Mouse (Mus musculus) kidney, postnatal 4 days (tissue): ENCODE data around the gene Gm3250.
"Not testable (repeated sequence)": the region's sequence is repeated elsewhere in the genome, so short reads cannot be mapped to it uniquely, and the experiment has no call there.

Experiments used
- DNase-seq, 2 experiments: peaks; one replicate each; pipeline ENCODE4 v3.0.0; 2021; ENCODE audit warnings: mixed read lengths in 2 of 2

The Gm3250 gene

DNA sequence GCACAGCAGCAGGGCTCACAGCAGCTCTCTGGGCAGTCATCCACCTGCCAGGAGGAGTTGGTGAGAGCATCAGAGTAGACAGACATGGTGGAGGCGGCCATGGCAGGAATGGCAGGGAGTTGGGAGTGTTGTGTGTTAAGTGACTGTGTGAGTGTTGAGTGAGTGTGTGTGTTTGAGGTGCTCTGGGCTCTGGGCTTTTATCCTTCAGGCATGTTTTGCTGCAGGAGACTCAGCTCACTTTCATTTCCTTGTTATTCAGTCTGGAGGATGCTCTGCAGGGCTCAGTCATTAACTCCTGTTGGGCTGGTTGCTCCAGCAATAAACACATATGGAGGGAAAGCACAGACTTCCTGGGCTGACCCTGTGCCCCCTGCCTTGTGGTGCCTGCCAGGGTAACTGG, at the start of gene Gm3250:
Gm3250 (minus strand) TSS at position 101 of the 400 bp plus-strand sequence.
- DNase-seq = not testable (repeated sequence)

DNA sequence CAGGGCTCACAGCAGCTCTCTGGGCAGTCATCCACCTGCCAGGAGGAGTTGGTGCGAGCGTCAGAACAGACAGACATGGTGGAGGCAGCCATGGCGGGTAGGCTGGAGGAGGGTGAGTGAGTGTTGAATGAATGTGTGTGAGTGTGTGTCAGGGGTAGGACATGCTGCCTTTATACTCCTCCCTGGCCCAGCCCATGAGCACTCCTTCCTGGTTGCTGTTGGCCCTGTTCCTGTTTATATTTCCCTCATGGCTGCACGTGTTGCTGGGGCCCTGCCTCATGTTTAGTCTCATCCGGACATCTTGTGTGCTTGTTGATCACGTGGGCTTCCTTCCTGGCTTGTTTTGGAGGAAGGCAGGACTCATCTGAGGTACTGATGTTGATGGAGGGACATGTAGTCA, 44.6 kb upstream of the Gm3250 start, which contains the start of gene Krtap10-4:
Krtap10-4 (minus strand) TSS at position 145 of the 400 bp plus-strand sequence.
- no peak for DNase-seq

DNA sequence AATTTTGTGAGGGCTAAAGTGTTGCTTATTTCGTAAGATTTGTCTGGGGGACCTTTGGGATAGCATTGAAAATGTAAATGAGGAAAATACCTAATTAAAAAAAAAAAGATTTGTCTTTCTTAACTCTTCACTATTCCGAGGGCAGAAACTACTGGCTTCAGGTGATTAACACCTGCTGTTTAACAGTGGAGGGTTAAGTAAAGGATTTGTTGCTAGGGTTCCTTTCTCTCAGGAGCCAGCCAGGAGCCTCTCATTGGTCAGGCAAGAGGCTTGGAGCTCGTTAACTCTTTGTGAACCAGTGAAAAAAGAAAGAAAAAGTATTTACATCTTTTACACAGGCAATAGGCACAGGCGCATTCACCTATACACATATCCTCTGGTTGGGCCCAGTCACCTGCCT, 36.9 kb upstream of the Gm3250 start:
- DNase-seq = no peak

DNA sequence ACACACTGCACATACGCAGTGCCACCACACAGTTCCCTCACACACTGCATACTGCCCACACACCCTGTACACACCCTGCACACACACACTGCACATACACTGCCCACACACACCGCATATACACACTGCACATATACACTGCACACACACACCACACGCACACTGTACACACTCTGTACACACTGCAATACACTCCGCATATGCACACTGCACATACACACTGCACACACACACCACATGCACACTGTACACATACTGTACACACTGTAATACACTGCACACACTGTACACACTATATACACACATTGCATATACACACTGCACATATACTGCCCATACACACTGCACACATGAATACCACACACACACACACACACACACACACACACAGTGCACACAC, 36.2 kb upstream of the Gm3250 start:
- DNase-seq = no peak

DNA sequence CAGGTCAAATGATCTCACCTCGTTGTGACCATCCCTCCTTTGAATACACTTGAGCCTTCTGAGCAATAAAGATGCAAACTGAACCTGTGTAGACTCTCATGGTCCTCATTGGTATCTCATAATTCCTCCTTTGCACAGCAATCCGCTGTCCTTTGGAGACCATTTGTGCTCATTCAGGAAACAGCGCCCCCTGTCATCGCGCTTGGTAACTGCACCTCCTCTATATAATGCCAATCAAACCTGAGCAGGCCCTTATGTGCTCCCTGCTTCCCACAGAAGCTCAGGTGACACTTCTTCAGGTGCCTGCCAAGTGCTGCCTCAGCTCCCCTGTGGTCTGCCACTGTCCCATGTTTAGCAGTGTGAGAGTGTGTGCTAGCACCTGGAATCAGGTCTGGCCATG, 33.2 kb upstream of the Gm3250 start:
- peak; percentile 31 to 55 for DNase-seq

DNA sequence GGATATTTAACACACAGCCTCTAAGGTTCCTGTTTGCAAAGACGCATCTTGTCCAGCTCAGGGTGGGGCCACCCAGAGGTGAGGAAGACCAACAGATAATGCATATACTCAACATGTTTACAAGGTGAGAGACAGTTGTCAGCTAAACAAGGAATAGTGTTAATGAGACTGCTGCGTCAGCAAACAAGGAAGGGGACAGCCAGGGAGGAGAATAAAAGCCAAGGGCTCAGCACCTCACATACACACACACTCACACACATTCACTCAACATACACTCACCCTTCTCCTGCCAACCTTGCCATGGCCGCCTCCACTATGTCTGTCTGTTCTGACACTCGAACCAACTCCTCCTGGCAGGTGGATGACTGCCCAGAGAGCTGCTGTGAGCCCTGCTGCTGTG, 32.0 kb upstream of the Gm3250 start, which contains the start of gene Gm2696:
Gm2696 (plus strand) TSS at position 301 of the 400 bp plus-strand sequence.
- no peak for DNase-seq

DNA sequence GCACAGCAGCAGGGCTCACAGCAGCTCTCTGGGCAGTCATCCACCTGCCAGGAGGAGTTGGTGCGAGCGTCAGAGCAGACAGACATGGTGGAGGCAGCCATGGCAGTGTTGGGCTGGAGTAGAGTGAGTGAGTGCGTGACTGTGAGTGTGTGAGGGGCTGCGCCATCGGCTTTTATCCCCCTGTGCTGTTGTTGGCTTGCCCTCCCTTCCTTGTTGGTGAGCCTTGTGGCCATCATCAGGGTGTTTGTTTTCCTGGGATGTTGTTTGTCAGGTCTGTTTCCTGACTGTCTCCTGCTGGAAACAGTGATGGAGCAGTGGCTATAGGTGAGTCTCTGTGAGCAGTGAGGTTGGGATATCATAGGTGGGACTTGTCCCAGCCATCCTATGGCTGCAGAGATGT, 29.4 kb upstream of the Gm3250 start, which contains the start of gene Gm9507:
Gm9507 (minus strand) TSS at position 101 of the 400 bp plus-strand sequence.
- DNase-seq = no peak

DNA sequence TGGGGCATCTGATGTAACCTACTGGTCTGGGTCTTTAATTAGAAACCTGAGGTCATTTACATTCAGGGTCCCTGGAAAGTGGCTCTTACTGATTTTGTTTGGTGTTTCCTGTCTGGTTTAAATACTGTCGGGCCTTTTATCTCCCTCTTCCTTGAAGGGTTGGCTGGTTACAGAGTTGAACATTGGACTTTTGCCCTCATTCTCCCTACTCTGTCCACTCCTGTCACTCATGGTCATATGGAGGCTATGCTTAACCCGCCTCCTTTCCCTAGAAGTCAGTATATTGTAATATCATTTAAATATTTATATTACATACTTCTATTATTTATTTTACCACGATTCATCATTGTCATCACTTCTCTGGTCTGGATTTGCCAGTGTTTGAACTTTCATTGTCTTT, 21.8 kb upstream of the Gm3250 start:
- no peak for DNase-seq

DNA sequence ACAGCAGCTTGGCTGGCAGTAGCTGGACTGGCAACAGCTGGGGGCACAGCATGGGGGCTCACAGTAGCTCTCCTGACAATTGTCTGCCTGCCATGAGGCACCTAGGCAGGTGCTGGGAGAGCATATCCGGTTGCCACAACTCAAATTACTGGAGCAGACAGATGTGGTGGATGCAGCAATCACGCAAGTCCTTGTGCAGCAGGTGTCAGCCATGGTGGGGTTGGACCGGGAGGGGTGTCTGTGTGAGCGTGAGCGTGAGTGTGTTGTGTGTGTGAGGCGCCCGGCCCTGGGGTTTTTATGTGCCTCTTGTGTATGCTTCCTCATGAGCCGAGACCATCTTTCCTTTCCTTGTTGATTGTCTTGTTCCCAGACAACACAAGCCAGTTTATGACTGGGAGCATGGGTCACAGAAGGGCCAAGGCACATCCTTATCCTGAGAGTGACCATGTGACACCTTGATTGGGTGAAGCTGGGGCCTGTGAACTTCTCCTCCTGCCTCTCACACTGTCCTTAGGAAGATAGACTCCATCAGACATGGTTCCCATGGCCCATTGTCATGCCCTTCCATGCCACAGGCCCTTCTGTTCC, 16.7 kb upstream of the Gm3250 start, which contains the start of gene Gm19668:
Gm19668 (minus strand) TSS at position 213 of the 588 bp plus-strand sequence.
- DNase-seq = no peak

DNA sequence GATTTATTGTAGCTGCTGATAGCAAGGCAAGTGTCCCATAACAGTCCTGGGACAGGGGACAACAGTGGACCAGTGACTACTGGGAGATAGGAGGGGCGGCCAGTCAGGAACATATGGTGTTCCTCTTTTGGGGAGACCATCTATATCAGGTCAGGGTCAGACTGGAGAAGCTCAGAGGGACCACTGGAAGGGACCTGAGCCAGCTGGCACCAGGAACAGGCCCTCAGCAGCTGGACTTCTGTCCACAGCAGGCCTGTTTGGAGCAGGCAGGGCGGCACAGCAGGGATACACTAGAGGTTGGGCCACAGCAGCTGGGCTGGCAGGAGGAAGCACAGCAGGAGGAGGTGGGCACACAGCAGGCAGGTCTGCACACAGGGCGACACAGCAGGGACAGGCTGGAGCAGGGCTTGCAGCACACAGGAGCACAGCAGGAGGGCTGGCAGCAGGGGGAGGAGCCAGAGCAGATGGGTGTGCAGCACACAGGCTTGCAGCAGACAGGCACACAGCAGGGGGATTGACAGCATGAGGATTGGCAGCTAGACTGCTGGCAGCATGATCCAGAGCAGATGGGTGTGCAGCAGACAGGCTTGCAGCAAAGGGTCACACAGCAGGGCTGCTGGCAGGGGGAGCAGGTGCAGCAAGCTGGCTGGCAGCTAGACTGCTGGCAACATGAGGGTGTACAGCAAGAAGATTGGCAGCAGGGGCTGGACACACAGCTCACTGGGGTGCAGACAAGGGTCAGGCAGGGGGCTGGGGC, 16.0 kb upstream of the Gm3250 start:
- DNase-seq = peak; percentile 17 to 24

DNA sequence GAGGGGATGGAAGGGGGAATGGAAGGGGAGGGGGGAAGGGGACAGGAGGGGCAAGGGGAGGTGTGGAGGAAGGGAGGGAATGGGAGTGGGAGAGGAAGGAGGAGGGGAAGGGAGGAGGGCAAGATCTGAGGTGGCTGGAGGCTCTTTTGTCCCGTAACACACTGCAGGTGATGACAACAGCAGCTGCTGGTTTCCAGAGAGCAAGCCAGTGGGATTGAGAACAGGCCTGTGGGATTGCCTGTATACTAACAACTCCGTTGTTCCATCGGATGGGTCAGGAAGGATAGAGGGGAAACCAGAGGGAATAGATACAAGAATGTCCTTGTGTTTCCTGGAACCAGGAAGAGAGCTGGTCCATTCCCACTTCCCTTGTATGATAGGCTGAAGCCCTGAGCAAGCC, 15.3 kb upstream of the Gm3250 start:
- no peak for DNase-seq

DNA sequence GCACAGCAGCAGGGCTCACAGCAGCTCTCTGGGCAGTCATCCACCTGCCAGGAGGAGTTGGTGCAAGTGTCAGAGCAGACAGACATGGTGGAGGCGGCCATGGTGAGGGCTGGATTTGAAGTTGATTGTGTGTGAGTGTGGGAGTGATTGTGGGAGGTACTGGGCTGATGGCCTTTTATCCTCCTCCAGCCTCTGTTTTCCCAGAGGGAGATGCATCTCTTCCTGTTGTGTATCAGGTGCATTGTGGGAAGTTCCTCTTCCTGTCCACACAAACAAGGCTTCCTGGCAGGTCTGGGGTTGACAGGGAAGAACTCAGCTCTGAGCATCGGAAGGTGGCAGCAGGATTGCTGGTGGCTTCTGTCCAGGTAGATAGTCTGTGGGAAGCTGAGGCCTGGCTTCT, 12.6 kb upstream of the Gm3250 start, which contains the start of gene Gm9639:
Gm9639 (minus strand) TSS at position 101 of the 400 bp plus-strand sequence.
- no peak for DNase-seq

DNA sequence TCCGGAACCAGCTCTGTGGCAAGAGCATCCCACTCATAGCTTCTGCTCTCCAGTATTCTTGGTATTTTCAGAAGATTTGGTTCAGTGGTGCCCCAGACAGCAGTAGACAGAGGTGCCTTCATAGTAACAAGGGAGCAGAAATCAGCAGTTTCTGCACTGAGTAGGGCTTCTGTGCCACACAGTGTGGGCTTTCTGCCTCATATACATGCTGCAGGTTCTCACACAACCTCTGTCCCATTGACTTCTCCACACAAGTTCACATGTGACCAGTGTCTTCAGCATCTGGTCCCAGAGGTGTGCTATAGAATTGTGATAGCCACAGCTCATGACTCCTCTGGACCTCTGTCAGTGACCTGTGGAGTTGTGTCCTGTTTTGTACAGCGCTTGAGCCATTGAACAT, 6.3 kb upstream of the Gm3250 start:
- no peak for DNase-seq

DNA sequence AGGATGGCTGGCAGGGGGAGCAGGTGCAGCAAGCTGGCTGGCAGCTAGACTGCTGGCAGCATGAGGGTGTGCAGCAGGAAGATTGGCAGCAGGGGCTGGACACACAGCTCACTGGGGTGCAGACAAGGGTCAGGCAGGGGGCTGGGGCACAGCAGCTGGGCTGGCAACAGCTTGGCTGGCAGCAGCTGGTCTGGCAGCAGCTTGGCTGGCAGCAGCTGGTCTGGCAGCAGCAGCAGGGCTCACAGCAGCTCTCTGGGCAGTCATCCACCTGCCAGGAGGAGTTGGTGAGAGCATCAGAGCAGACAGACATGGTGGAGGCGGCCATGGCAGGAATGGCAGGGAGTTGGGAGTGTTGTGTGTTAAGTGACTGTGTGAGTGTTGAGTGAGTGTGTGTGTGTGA, 5.5 kb upstream of the Gm3250 start, which contains the start of gene Gm7137:
Gm7137 (minus strand) TSS at position 325 of the 400 bp plus-strand sequence.
- not testable (repeated sequence) for DNase-seq

DNA sequence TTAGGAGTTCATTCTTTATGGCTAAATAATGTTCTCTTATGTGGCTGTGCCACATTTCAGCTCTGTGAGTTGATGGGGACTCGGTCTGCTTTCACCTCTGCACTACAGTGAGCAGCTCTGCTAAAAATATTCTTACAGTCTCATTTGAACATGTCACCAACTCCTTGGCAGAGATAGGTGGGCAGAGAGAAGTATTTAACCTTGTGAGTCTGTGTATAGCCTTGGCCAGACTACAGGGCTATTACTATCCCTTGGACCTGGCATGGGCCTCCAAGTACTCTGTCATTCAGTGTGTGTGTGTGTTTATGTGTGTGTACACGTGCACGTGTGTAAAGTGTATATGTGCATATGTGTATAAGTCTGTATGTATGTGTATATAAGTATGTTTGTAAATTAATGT, 1.1 kb upstream of the Gm3250 start:
- DNase-seq = not testable (repeated sequence)

DNA sequence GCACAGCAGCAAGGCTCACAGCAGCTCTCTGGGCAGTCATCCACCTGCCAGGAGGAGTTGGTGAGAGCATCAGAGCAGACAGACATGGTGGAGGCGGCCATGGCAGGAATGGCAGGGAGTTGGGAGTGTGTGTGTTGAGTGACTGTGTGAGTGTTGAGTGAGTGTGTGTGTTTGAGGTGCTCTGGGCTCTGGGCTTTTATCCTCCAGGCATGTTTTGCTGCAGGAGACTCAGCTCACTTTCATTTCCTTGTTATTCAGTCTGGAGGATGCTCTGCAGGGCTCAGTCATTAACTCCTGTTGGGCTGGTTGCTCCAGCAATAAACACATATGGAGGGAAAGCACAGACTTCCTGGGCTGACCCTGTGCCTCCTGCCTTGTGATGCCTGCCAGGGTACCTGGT, 5.5 kb downstream of the Gm3250 start, which contains the start of gene Gm7138:
Gm7138 (minus strand) TSS at position 101 of the 400 bp plus-strand sequence.
- DNase-seq = not testable (repeated sequence)

DNA sequence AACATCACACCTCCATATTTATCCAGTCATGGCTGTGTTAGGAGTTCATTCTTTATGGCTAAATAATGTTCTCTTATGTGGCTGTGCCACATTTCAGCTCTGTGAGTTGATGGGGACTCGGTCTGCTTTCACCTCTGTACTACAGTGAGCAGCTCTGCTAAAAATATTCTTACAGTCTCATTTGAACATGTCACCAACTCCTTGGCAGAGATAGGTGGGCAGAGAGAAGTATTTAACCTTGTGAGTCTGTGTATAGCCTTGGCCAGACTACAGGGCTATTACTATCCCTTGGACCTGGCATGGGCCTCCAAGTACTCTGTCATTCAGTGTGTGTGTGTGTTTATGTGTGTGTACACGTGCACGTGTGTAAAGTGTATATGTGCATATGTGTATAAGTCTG, 10.2 kb downstream of the Gm3250 start:
- DNase-seq = not testable (repeated sequence)

DNA sequence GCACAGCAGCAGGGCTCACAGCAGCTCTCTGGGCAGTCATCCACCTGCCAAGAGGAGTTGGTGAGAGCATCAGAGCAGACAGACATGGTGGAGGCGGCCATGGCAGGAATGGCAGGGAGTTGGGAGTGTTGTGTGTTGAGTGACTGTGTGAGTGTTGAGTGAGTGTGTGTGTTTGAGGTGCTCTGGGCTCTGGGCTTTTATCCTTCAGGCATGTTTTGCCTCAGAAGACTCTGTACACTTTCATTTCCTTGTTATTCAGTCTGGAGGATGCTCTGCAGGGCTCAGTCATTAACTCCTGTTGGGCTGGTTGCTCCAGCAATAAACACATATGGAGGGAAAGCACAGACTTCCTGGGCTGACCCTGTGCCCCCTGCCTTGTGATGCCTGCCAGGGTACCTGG, 11.1 kb downstream of the Gm3250 start, which contains the start of gene Gm3238:
Gm3238 (minus strand) TSS at position 101 of the 400 bp plus-strand sequence.
- not testable (repeated sequence) for DNase-seq

DNA sequence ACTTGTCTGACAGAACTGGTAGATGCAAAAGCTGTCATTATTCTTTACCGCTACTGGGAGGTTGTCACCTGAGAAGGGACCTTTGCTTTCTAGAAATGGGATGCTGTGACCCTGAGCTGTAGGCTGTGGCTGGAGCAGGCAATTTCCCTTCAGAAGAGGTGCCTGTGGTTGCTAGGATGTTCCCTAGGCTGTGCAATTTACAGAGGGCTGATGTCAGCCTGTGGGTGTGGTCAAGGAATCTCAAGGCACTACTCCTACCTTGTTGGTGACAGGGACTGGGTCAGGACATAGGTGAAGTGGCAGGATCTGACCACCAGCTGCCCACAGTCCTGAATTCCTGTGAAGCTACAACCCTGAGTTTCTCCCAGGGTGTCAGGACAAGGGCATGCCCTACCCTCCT, 12.6 kb downstream of the Gm3250 start:
- DNase-seq = no peak

DNA sequence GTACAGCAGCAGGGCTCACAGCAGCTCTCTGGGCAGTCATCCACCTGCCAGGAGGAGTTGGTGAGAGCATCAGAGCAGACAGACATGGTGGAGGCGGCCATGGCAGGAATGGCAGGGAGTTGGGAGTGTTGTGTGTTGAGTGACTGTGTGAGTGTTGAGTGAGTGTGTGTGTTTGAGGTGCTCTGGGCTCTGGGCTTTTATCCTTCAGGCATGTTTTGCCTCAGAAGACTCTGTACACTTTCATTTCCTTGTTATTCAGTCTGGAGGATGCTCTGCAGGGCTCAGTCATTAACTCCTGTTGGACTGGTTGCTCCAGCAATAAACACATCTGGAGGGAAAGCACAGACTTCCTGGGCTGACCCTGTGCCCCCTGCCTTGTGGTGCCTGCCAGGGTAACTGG, 22.8 kb downstream of the Gm3250 start, which contains the start of gene Gm3233:
Gm3233 (minus strand) TSS at position 101 of the 400 bp plus-strand sequence.
- not testable (repeated sequence) for DNase-seq

DNA sequence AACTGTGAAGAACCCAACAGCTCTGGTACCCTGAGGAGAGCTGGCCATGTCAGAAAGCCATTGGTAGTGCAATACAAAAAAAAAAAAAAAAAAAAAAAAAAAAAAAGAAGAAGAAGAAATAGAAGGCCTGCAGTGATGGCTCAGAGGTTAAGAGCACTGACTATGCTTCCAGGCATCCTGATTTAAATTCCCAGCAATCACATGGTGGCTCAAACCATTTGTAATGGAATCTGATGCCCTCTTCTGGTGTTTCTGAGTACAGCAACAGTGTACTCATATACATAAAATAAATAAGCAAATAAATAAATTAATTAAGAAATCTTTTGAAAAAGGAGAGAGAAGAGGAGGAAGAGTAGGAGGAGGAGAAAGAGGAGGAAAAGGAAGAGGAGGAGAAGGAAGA, 28.9 kb downstream of the Gm3250 start:
- DNase-seq = no peak

DNA sequence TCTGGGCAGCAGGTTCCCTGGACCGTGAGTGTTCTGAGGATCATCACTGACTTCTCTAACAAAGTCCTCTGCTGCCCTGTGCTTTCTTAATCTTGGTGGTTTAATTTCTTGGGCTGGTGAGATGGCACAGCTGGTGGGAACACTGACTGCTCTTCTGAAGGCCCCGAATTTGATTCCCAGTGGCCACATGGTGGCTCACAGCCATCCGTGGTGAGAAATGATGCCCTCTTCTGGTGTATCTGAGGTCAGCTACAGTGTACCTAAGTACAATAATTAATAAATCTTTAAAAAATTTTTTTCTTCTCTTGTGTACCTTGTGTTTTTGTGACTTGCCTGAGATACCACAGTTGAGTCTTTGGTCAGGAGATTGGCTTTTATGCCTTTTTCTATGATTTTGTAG, 30.0 kb downstream of the Gm3250 start:
- not testable (repeated sequence) for DNase-seq

DNA sequence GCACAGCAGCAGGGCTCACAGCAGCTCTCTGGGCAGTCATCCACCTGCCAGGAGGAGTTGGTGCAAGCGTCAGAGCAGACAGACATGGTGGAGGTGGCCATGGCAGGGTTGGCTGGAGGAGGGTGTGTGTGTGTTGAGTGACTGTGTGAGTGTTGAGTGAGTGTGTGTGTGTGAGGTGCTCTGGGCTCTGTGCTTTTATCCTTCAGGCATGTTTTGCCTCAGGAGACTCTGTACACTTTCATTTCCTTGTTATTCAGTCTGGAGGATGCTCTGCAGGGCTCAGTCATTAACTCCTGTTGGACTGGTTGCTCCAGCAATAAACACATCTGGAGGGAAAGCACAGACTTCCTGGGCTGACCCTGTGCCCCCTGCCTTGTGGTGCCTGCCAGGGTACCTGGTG, 31.1 kb downstream of the Gm3250 start, which contains the start of gene Gm9736:
Gm9736 (minus strand) TSS at position 101 of the 400 bp plus-strand sequence.
- DNase-seq = not testable (repeated sequence)
